Mouse (Mus musculus): Measurements from ENCODE around the gene Crnkl1.
A peak's percentile ranks its signal among the peaks of the same experiment; 100 is the strongest.
"Not testable (repeated sequence)": the region's sequence is repeated elsewhere in the genome, so short reads cannot be mapped to it uniquely, and the experiment has no call there.

Gene Crnkl1

DNA sequence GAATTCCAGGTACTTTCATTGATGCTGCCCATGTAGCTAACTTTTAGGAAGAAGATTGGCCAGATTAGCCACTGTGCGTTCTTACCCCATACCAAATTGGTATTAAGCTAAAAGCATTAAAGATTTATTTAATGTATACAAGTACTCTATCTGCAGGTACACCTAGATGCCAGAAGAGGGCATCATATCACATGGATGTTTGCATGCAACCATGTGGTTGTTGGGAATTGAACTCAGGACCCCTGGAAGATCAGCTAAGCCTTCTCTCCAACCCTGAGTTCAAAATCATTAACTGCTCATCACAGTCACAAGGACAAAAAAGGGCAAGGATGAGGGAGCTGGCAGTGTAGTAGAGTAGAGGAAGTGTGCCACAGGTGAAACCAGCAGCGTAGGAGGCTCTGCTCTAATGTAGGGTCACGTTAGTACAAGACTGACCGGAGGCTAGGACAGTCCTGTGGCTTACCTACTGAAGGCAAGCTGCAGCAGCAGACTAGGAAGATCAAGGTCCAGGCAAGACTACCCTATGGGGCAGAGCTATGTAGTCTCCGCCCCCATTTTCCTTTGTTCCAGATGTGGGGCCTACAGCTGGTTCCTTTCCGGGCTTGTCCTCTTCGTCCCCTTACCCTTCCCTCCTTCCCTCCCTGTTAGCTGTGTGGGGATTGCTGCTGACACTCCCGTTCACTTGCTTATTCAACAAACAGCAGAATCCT, 13.7 kb downstream of the Crnkl1 start:
- DNase-seq (ENCODE audit: low spot score in 2 of 2), result no peak

DNA sequence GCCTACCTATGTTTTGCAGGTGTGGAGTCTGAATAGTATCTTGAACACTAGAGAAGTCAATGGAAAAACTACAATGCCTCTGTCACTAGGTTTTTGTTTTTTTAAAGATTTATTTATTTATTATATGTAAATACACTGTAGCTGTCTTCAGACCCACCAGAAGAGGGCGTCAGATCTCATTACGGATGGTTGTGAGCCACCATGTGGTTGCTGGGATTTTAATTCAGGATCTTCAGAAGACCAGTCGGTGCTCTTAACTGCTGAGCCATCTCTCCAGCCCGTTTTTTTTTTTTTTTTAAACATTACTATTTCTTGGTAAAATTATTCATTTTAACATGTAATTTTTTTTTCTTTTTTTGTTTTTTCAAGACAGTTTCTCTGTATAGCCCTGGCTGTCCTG, 28.9 kb downstream of the Crnkl1 start:
- not testable (repeated sequence) for DNase-seq (ENCODE audit: low spot score in 2 of 2)

DNA sequence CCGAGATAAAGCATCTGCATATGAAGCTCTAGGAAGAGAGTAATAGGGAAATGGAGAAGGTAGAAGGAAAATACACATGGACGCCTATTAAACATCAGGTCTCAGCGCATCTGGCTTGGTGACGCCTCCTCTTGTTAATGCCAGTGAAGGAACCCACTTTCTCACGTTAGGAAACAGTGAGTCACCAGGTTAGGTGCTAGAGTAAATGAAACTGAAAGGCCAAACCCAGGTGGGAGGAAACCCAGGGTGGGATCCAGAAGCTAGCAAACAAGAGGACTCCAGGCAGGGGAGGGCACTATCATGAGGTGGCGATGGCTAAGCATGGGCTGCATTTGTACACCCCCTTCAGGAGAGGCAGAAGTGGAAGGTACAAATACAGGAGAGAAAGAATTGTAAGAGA, 29.7 kb downstream of the Crnkl1 start:
- DNase-seq (ENCODE audit: low spot score in 2 of 2), result no peak

DNA sequence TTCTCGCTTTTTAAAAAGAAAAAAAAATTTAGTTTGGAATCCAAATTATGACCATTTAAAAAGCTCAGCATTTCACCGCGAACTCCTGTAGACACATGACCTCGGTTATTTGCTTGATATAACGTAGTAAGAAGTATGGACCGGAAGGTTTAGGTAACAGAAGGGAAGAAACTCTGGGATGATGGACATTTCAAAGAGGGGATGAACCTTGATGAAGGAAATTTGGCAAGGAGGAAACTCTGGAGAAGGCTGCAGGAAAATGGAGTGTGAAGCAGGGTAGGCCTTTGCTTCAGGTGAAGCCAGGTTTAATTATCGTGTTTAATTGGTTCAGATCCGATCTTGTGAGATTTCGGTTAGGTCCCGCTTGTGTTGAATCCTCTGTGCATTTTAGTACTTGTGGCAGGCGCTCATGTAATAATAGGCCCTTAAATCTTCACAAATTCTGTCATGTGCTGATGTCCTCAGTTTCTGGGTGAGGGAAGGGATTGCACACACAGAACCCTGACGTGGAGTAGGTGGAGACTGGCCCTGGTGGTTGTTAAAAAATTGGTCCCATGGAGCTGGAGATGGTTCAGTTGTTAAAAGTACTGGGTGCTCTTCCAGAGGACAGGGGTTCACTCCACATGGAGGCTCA, 30.7 kb downstream of the Crnkl1 start:
- no peak for DNase-seq (ENCODE audit: low spot score in 2 of 2)

DNA sequence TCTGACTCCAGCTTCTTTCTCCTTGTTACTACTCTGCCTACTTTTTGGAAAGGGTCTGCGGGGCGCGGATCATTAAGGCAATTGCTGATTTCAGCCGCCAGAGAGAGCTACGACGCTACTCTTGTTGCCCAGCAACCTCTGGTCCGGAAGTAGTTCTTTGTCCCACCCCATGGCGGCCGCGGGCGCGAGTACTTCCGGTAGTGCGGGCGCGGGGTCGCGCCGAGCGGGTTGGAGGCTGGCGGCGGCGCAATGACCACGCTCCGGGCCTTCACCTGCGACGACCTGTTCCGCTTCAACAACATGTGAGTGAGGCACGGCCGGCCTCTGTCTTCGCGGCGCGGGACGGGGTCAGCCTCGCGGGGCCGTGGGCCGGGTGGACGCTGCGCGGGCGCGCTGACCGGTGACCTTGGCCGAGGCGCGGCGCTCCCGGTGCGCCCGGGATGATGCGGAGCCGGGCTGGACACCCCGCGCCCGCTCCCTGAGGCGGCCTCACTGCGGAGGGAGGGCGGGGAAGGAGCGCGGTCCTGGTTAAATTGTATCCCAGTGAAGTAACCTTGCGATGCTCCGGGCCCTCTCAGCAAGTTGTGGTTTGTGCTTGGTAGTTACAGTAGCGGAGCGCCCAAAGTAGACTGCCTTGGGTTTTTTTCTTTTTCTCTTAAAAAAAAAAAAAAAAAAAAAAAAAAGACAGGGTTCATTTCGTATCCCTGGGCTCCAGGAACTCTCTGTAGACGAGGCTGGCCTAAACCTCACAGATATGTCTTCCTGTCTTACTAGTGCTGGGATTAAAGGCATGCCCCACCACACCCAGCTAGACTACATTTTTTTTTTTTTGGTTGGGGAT, 31.5 kb downstream of the Crnkl1 start:
- DNase-seq (ENCODE audit: low spot score in 2 of 2), result peak; percentile 92

GRCm38 (mm10) chr2:145901861-145902260, 33.0 kb downstream of the Crnkl1 start, which contains the start of gene Naa20:
Gene Naa20 (plus strand): TSS chr2:145902099.
- DNase-seq (ENCODE audit: low spot score in 2 of 2), result no peak

- DNase-seq (ENCODE audit: low spot score in 2 of 2), result not testable (repeated sequence)
Observed at GRCm38 (mm10) chr2:145900318-145900717, 34.5 kb downstream of the Crnkl1 start.

DNA sequence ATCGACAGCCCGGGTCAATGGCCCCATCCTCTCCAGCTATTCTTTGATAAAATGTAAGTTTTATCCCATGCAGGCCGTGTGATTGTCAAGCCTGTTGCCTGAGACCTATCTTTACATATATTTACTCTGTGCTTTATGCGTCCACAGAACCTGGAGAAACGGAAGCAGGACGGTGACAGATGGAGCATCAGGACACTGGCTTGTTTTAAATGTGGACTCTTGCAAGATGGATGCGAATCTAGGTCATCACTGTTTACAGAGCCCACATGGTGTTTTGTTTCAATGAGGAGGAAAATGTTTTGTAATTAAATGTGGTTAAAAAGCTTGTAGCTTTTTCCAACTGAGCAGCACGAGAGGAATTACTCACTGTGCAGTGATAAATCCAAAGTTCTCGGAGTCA, 36.7 kb downstream of the Crnkl1 start:
- DNase-seq (ENCODE audit: low spot score in 2 of 2), result no peak

GRCm38 (mm10) chr2:145893756-145894155, 41.1 kb downstream of the Crnkl1 start:
- no peak for DNase-seq (ENCODE audit: low spot score in 2 of 2)

- no peak for DNase-seq (ENCODE audit: low spot score in 2 of 2)
Observed at GRCm38 (mm10) chr2:145890571-145890970, 44.2 kb downstream of the Crnkl1 start.

- DNase-seq (ENCODE audit: low spot score in 2 of 2), result peak in 1 of 2 experiments; percentile 28
Observed at GRCm38 (mm10) chr2:145888766-145889480, 45.9 kb downstream of the Crnkl1 start.

DNA sequence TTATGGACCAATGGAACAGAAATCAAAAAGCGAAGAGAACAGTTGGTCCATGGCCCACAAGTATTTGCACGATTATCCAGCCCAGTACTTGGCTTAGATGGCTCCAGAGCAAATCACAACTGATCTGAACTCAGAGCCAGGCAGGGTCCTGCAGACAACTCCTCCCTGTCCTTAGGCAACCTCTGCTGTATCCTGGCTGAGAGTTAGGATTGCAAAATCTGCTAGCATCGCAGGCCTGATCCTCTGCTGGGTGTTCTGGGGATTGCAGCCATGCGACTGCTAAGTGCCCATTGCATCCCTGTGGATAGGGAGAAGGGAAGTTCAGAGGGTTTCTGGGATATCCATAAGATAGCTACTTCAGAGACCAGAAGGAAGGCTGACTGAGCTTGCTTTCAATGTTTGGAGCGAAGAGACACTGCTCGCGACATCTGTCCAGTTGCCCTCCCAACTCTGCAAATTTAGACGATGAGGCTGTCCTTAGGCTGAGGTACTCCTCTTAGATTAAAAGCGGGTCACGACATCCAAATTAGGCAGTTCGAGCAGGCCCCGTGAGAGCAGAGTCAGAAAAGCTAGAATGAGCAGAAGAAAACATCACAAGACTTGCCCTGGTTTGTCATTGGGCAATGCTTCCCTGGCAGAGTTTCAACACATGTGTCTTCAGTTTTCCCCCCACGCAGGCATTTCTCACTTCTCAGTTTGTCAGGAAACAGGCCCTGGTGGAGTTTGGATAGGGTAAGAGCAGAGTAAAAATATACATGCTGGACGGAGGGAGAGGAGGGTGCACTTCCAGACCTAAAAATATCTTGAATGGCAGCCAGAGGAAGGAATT, 46.7 kb downstream of the Crnkl1 start:
- peak; percentile 71 to 72 for DNase-seq (ENCODE audit: low spot score in 2 of 2)

DNA sequence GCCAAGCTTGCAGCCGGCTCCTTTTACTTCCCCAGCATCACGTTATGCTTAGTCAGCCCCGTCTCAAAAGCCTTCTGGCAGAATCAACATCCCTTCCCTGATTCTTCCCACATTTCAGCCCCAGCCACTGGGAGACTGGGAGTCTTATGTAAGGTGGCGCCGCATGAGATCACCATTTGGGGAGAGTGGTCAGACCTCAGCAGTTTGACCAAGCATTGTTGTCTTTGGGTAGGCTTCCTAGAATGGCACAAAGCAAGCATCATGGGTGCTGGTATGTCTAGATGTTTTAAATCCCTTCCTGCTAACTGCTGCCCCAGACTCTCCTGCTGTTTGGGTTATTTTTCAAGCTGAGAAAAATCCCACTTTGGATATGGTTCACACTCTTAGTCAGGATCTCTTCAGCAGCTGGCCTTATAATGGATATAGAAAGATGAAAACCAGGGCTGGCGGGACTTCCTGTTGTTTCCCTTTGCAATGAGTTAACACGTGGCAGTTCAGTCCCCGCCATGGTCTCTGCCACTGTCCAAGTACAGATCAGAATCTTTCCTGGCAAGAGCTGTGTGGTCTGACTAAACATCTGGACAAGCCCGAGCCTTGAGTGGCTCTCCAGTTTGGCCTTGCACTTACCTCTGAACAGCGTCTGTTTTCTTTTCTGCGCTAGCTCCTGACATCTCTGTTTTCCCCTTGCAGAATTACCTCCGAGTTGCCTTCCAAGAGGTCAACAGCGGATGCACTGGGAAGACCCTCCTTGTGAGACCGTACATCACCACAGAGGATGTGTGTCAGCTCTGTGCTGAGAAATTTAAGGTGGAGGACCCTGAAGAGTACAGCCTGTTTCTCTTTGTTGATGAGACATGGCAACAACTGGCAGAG, 49.7 kb downstream of the Crnkl1 start:
- DNase-seq (ENCODE audit: low spot score in 2 of 2), result peak; percentile 54 to 58

DNA sequence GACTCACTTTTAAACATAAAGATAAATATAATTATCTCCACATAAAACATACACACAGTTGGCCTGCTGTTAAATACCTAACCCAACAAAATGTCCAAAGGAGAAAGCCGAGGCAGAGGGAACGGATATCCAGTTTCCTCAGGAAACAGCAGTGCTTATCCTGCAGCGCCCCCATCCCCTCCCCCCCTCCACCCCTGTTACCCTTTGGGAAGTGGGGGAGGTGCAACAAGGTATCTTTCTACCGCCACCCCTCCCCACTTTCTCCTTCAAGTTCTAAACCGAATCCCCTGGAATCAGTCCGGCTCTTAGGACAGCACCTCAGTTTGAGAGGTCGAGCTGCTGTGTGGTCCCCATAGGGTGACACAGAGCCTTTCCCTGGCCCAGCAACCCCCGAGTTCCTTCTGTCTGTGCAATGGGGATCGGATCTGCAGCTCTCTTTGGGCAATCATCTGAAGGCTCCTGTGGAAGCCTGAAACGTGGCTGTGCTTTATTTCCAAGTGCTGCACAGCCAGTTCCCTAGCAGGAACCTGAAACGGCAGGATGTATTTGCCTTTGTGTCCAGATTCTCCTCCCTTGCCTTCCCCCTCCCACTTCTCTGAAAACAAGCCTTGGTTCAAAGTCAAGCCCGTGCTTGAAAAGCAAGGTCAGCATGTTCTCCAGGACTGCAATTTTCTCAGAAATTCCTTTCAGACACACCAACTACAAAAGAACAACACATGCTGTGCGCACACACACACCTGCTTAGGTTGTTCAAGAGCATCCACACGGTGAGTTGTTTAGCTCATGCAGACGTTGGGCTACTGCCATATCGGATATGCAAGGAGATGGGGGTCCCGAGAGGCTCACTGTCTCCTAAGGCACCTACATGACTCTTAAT, 50.5 kb downstream of the Crnkl1 start:
- DNase-seq (ENCODE audit: low spot score in 2 of 2), result no peak

- DNase-seq (ENCODE audit: low spot score in 2 of 2), result no peak
Observed at GRCm38 (mm10) chr2:145882398-145882797, 52.4 kb downstream of the Crnkl1 start.

DNA sequence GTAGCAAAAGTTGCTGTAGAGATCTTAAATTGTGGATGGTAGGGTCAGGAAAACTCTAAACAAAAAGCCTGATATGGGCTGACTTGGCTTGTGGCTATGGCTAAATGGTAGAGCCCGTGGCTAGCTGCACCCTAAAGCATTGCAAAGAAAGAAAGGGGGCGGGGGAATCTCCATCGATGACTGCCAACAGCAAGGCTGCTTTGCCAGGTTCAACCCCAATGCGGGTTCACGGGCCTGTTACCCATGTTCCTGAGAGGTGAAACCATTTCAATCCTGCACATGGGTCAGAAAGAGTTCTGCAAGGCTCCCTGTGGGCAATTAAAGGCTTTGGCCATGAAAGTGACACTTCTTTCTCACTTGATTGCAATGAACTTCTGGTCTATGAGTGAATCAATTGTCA, 52.9 kb downstream of the Crnkl1 start:
- no peak for DNase-seq (ENCODE audit: low spot score in 2 of 2)

DNA sequence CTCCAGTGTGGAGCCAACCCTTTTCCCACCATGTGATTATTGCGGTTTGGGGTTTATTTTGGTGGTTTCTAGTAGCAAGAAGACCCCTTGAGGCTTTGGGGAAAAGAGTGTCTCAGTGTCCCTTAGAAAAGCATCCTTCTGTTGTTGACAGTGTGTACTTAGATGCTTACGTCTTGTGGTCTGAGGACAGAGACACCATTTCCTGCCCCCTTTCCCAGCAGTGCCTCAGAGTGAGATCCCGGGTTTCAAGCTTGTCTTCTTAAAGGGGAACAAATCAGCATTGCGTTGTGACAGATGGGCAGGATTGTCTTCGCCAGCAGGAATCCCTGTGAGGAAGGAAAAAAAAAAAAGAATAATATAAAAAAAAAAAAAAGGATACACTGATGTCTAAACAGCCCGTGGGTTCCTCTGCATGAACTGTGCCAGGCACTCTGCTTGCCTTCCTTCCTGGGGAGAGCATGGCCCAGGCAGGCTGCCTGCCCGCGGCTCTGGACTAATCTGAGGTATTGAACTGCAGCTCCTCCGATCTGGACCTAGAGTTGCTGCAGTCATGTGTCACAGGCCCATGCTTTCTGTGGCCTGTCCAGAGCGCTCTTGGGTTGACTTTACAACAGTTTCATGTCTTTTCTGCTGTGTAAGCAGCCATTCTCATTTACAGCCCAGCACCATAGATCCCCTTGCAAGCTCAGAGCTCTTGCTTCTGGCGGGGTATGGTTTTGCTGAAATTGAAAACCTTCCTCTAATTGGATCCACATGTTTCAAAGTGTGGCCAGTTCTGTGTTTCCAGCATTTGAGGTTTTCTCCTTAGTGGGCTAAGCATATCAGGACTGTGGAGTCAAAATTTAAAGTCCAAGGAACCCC, 53.7 kb downstream of the Crnkl1 start:
- DNase-seq (ENCODE audit: low spot score in 2 of 2), result no peak

DNA sequence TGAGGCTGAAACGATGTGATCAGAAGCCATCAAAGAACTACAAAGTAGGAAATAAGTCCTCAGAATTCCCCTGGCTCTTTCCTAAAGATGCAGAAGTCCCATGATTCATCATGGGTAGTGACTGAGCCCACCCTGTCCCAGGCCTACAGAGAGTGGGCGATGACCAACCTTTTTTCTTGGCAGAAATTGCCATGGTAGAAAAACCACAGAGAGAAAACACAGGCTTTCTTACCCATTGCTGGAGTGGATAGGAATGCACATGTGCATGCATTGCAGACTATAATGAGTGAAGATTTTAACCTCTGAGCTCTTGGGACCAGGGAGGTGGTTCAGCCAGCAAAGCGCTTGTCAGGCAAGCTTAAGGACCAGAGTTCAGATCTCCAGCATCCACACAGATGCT, 57.6 kb downstream of the Crnkl1 start:
- no peak for DNase-seq (ENCODE audit: low spot score in 2 of 2)

Measured in right cerebral cortex, adult 2 months (tissue).